Mouse (Mus musculus) small intestine, adult 2 months (tissue): ENCODE measurements at regions not wholly inside any gene's neighbourhood (a gene's known extent, or its start where the extent isn't known, plus 50 kb on each side); places are given as distances from the start of the nearest gene placed in this dataset.
A peak's percentile ranks its signal among the peaks of the same experiment; 100 is the strongest.

Experiments used
- H3K27ac ChIP-seq: fragments of 200-500 bp; 2 replicates; pipeline ENCODE4 v1.5.1; 2012; ENCODE audit warnings: low read depth, low read length, control low read depth, inconsistent platforms; ENCODE audit not compliant: insufficient read depth
- H3K27me3 ChIP-seq: fragments of 200-500 bp; 2 replicates; pipeline ENCODE4 v1.6.1; 2012; ENCODE audit warnings: mild to moderate bottlenecking, moderate library complexity, low read length, inconsistent platforms; ENCODE audit not compliant: control insufficient read depth, insufficient read depth
- H3K36me3 ChIP-seq: fragments of 200-500 bp; 2 replicates; pipeline ENCODE4 v1.6.1; 2012; ENCODE audit warnings: mild to moderate bottlenecking, low read length, control low read depth, inconsistent platforms; ENCODE audit not compliant: control insufficient read depth, insufficient read depth
- H3K4me1 ChIP-seq: fragments of 200-500 bp; 2 replicates; pipeline ENCODE4 v1.6.1; 2012; ENCODE audit warnings: low read length, inconsistent platforms, mixed read lengths; ENCODE audit not compliant: control insufficient read depth, insufficient read depth, insufficient read length
- H3K4me3 ChIP-seq: fragments of 200-500 bp; 2 replicates; pipeline ENCODE4 v1.5.1; 2012; ENCODE audit warnings: low read depth, mild to moderate bottlenecking, control low read depth, inconsistent platforms, low read length, moderate library complexity
- CTCF ChIP-seq: fragments of 200-500 bp; IDR thresholded peaks from 2 replicates; pipeline ENCODE4 v1.5.1; 2012; ENCODE audit warnings: low read depth, mild to moderate bottlenecking, control low read depth, inconsistent platforms, low read length, moderate library complexity, mixed read lengths; ENCODE audit not compliant: insufficient replicate concordance, insufficient read length; ENCODE audit errors: extremely low read depth
- POLR2A ChIP-seq: fragments of 200-500 bp; IDR thresholded peaks from 2 replicates; pipeline ENCODE4 v1.6.1; 2012; ENCODE audit warnings: low read depth, mild to moderate bottlenecking, control low read depth, inconsistent platforms, low read length, moderate library complexity
- WGBS: fragments of 180-500 bp; shearing (Covaris S2); methylation state at CpG from one replicate; pipeline ENCODE4 v1.1.7; 2018; 5-methylcytosine and 5-hydroxymethylcytosine counted together

GRCm38 (mm10) chr12:4542191-4542590 lies 50.2 kb upstream of the Itsn2 start:
- Histone ChIP-seq H3K4me1 (no peaks in the 10 kb centered on the region), H3K27ac (no peak overlapping the region), H3K4me3 (no peak overlapping the region), H3K36me3 (no peaks in the 10 kb centered on the region), H3K27me3 (no peaks in the 10 kb centered on the region)
- WGBS: 87% methylated on average over 10 of the region's 10 CpGs
- no peak for TF ChIP-seq POLR2A
- TF ChIP-seq CTCF: no peak

GRCm38 (mm10) chr12:4534252-4534651 lies 57.3 kb upstream of the Ncoa1 start:
- Histone ChIP-seq H3K36me3 (no peaks in the 10 kb centered on the region), H3K27me3 (no peaks in the 10 kb centered on the region), H3K27ac (no peak overlapping the region), H3K4me3 (no peak overlapping the region), H3K4me1 (peaks cover 6% of the 10 kb centered on the region; the same call in 1 of the 2 replicates)
- no peak for TF ChIP-seq POLR2A
- TF ChIP-seq CTCF: no peak
- 17% methylated on average over 5 of the region's 5 CpGs for WGBS

GRCm38 (mm10) chr12:4533710-4534109 lies 56.7 kb upstream of the Ncoa1 start:
- no peak overlapping the region for H3K4me3 ChIP-seq
- no peaks in the 10 kb centered on the region for H3K36me3 ChIP-seq
- 44% methylated on average over 2 of the region's 2 CpGs for WGBS
- peaks cover 6% of the 10 kb centered on the region; the same call in 1 of the 2 replicates for H3K4me1 ChIP-seq
- TF ChIP-seq CTCF (no peak), POLR2A (no peak)
- H3K27me3 ChIP-seq: no peaks in the 10 kb centered on the region
- H3K27ac ChIP-seq: peak overlapping the region; percentile 22; the same call in 1 of the 2 replicates

GRCm38 (mm10) chr12:4532707-4533106 lies 55.7 kb upstream of the Ncoa1 start:
- Histone ChIP-seq H3K36me3 (no peaks in the 10 kb centered on the region), H3K27me3 (no peaks in the 10 kb centered on the region), H3K4me1 (peaks cover 6% of the 10 kb centered on the region; the same call in 1 of the 2 replicates), H3K27ac (no peak overlapping the region), H3K4me3 (no peak overlapping the region)
- no peak for TF ChIP-seq CTCF
- no peak for TF ChIP-seq POLR2A
- 73% methylated on average over 3 of the region's 3 CpGs for WGBS

GRCm38 (mm10) chr12:4527027-4527426 lies 50.0 kb upstream of the Ncoa1 start:
- 78% methylated on average over 2 of the region's 2 CpGs for WGBS
- Histone ChIP-seq H3K4me3 (no peak overlapping the region), H3K27ac (no peak overlapping the region; the same call in 1 of the 2 replicates), H3K4me1 (peaks cover 9% of the 10 kb centered on the region; the same call in 1 of the 2 replicates), H3K36me3 (no peaks in the 10 kb centered on the region), H3K27me3 (no peaks in the 10 kb centered on the region)
- TF ChIP-seq POLR2A (no peak), CTCF (no peak)
